Mouse (Mus musculus) activated CD4-positive, CD25-positive, alpha-beta regulatory T cell, adult 4 months (primary cell): Measurements from ENCODE around the gene Lrrc32. TPM values are rescaled to one million over a fixed set of nuclear protein-coding genes. Genes with fewer than 3 reads are reported as not detected.

Experiments used
- ATAC-seq: one replicate; pipeline ENCODE4 v1.8.0; 2017
- polyA plus RNA-seq, 2 experiments: library from polyadenylated mRNA; unstranded; fragments of 100-300 nt; shearing (Covaris generic); gene quantifications; one replicate each; pipeline ENCODE4 v1.2.1; 2017

Gene Lrrc32
- polyA plus RNA-seq, 2 experiments from 2014 or later, result 57.2 to 89.2 TPM

GRCm38 (mm10) chr7:98548839-98549238, 59.8 kb downstream of the Lrrc32 start:
- no peak for ATAC-seq

- ATAC-seq, result peak; percentile 22
Observed at GRCm38 (mm10) chr7:98550596-98550995, 61.5 kb downstream of the Lrrc32 start.

GRCm38 (mm10) chr7:98551041-98551440, 62.0 kb downstream of the Lrrc32 start:
- ATAC-seq, result no peak

Other genes with a start within 250 kb of the Lrrc32 start
- gene Acer3, start 168.1 kb upstream of the Lrrc32 start, polyA plus RNA-seq, result 10 to 100 TPM; 12.7 to 13.0 TPM
- gene Tsku, start 128.0 kb upstream of the Lrrc32 start, polyA plus RNA-seq, result not detected
- gene Gucy2d, start 48.9 kb upstream of the Lrrc32 start, polyA plus RNA-seq, result not detected
- 10 to 100 TPM; 56.4 to 59.1 TPM for gene Emsy, start 167.5 kb downstream of the Lrrc32 start, polyA plus RNA-seq
- 10 to 100 TPM; 12.0 to 16.6 TPM for gene Thap12, start 213.8 kb downstream of the Lrrc32 start, polyA plus RNA-seq